Mouse (Mus musculus) kidney, embryonic 15.5 days (tissue): ENCODE results near the gene Bdh1. TPM values are rescaled to one million over a fixed set of nuclear protein-coding genes. Genes with fewer than 3 reads are reported as not detected.

ENCODE experiments used
- ATAC-seq: fragments of 200-750 bp; cut with Nextera tagmentation; replicated peaks from 2 replicates; pipeline ENCODE4 v1.8.0; 2017; ENCODE audit warnings: moderate TSS enrichment; ENCODE audit not compliant: low FRiP score
- H3K27ac ChIP-seq: fragments of 300-500 bp; sonication (generic); 2 replicates; pipeline ENCODE4 v1.5.1; 2015; ENCODE audit warnings: mild to moderate bottlenecking, inconsistent platforms
- H3K27me3 ChIP-seq: fragments of 300-500 bp; sonication (generic); 2 replicates; pipeline ENCODE4 v1.6.1; 2015; ENCODE audit warnings: inconsistent platforms
- H3K36me3 ChIP-seq: fragments of 300-500 bp; sonication (generic); 2 replicates; pipeline ENCODE4 v1.6.1; 2015; ENCODE audit warnings: inconsistent platforms
- H3K4me1 ChIP-seq: fragments of 300-500 bp; sonication (generic); 2 replicates; pipeline ENCODE4 v1.6.1; 2015; ENCODE audit warnings: inconsistent platforms
- H3K4me2 ChIP-seq: fragments of 300-500 bp; sonication (generic); 2 replicates; pipeline ENCODE4 v1.6.1; 2015; ENCODE audit warnings: moderate library complexity, mild to moderate bottlenecking, inconsistent platforms
- H3K4me3 ChIP-seq: fragments of 300-500 bp; sonication (generic); replicated peaks from 2 replicates; pipeline ENCODE4 v1.5.1; 2015; ENCODE audit warnings: mild to moderate bottlenecking, inconsistent platforms
- H3K9ac ChIP-seq: fragments of 300-500 bp; sonication (generic); 2 replicates; pipeline ENCODE4 v1.6.1; 2015; ENCODE audit warnings: mild to moderate bottlenecking, inconsistent platforms
- H3K9me3 ChIP-seq: fragments of 300-500 bp; sonication (generic); replicated peaks from 2 replicates; pipeline ENCODE4 v1.6.1; 2016; ENCODE audit warnings: inconsistent platforms
- WGBS: fragments of 180-500 bp; shearing (Covaris S2); methylation state at CpG from one replicate; pipeline ENCODE4 v1.1.7; 2015; ENCODE audit warnings: mixed read lengths; 5-methylcytosine and 5-hydroxymethylcytosine counted together
- polyA plus RNA-seq: library from polyadenylated mRNA; unstranded; fragments of >200 nt; fragmentation: Nextera tagmentation; extraction: Ambion mirVana; gene quantifications from 2 replicates; pipeline ENCODE4 v1.2.1, GENCODE M21; 2015

Gene Bdh1
- polyA plus RNA-seq, 1 experiment from 2014 or later: 23.6 TPM

DNA sequence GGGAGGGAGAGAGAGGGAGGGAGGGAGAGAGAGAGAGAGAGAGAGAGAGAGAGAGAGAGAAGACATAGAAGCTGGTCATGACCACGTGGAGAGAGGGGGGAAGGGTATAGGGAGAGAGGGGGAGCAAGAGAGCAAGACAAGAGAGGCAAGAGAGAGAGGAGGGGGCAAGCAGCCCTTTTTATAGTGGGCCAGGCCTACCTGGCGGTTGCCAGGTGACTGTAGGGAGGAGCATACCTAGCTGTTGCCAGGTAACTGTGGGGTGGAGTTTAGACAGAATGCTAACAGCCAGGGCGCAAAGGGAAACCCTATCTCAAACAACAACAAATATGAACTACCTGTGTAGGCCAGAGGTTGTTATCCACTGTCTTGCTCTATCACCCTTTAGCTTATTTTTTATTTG lies 8.3 kb upstream of the Bdh1 start:
- H3K27ac ChIP-seq: no peak overlapping the region
- 0 out of 2 replicates have a peak, but pooled peaks cover 4% of the 10 kb centered on the region for H3K4me1 ChIP-seq
- WGBS: 64% methylated on average over 3 of the region's 3 CpGs
- no peaks in the 10 kb centered on the region for H3K27me3 ChIP-seq
- H3K9me3 ChIP-seq: no peaks in the 10 kb centered on the region
- H3K4me3 ChIP-seq: no peak overlapping the region
- no peak overlapping the region for H3K9ac ChIP-seq
- no peaks in the 10 kb centered on the region for H3K36me3 ChIP-seq
- no peak overlapping the region for H3K4me2 ChIP-seq
- ATAC-seq: no peak

DNA sequence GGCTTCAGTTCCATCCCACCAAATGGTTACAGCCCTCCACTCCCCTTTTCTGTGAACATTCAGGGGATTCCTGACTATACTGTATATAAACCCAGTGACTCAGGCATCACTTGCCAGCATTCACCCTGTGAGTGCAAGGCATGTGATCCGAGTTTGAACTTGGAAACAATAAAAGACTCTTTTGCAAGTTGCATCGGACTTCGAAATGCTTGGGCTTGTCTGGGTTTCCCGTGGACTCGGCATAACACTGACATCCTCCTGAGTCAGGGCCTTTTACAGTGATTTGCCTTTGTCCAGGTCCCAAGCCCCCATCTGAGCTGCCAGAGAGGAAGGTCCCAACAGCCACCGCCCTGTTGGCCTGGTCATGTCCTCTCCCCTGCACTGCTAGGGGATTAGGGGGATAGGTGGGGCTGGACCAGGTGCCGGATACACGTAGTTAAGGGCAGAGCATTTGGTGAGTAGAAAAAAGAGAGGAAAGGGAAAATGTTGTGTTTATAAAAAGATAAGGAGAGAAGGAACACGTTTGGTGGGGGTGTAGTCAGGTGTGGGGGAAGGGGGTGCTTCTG lies 6.1 kb upstream of the Bdh1 start:
- Histone ChIP-seq H3K4me2 (no peak overlapping the region), H3K4me1 (no peaks in the 10 kb centered on the region), H3K9me3 (no peaks in the 10 kb centered on the region), H3K27ac (no peak overlapping the region), H3K9ac (no peak overlapping the region), H3K4me3 (no peak overlapping the region), H3K27me3 (no peaks in the 10 kb centered on the region), H3K36me3 (no peaks in the 10 kb centered on the region)
- no peak for ATAC-seq
- WGBS: 52% methylated on average over 9 of the region's 9 CpGs

DNA sequence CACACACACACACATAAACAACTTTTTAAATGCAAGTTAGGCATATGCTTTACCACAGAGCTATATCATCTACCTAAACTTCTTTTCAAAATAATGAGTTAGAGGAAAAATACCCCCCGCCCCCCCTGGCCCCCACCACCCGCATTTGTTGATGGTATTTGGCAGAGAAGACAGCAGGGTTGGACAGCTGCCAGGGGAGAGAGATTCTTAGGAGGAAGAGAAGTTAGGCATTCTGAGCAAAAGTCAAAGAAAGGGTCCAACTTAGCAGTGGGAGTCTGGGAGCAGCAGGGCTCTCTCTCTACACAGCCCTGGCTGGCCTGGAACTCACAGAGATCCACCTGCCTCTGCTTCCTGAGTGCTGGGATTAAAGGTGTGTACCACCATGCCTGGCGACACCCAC lies 3.4 kb upstream of the Bdh1 start:
- H3K4me1 ChIP-seq: no peaks in the 10 kb centered on the region
- WGBS: 62% methylated on average over 3 of the region's 3 CpGs
- H3K36me3 ChIP-seq: no peaks in the 10 kb centered on the region
- H3K27ac ChIP-seq: no peak overlapping the region
- H3K27me3 ChIP-seq: no peaks in the 10 kb centered on the region
- H3K4me3 ChIP-seq: no peak overlapping the region
- no peaks in the 10 kb centered on the region for H3K9me3 ChIP-seq
- H3K9ac ChIP-seq: no peak overlapping the region
- H3K4me2 ChIP-seq: no peak overlapping the region
- no peak for ATAC-seq

DNA sequence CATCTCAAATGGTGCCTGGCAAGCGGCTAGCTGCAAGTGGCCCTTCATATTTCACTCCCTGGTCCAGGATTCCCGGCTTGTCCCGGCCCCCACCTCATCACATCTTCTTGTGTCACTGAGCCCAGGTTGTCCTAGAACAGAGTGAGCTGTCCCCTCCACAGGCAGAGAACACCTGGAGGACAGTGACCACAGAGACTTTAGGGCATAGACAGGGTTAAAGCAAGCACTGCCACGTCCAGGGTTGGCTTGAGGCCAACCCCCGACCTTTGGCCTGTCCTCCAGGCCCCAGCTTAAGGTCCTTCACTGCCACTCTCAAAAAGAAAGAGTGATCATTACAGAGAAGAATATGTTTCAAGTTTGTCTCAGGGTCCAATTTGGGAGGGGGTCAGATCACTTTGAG lies 2.6 kb upstream of the Bdh1 start:
- Histone ChIP-seq H3K4me3 (no peak overlapping the region), H3K9ac (no peak overlapping the region), H3K27me3 (no peaks in the 10 kb centered on the region), H3K36me3 (no peaks in the 10 kb centered on the region), H3K9me3 (no peaks in the 10 kb centered on the region), H3K27ac (no peak overlapping the region), H3K4me1 (no peaks in the 10 kb centered on the region), H3K4me2 (no peak overlapping the region)
- no peak for ATAC-seq
- WGBS: 51% methylated on average over 5 of the region's 5 CpGs

DNA sequence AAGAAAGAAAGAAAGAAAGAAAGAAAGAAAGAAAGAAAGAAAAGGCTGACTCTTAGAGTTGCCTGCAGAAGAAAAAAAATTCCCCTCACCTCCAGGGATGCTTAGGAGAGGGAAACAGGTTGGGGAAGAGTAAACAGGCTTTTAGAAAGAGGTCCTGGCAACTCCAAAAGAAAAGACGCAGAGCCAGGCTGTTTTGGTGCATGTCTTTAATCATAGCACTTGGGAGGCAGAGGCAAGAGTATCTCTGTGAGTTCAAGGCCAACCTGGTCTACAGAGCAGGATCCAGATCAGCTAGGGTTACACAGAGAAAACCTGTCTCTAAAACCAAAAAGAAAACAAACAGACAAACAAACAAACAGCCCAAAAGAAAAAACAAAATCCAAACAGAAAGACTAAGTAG lies 642 bp downstream of the Bdh1 start:
- H3K4me3 ChIP-seq: no peak overlapping the region
- no peak for ATAC-seq
- 66% methylated on average over 1 of the region's 1 CpGs for WGBS
- no peaks in the 10 kb centered on the region for H3K36me3 ChIP-seq
- no peaks in the 10 kb centered on the region for H3K4me1 ChIP-seq
- no peak overlapping the region for H3K9ac ChIP-seq
- H3K27me3 ChIP-seq: peaks cover 16% of the 10 kb centered on the region
- H3K27ac ChIP-seq: no peak overlapping the region
- no peak overlapping the region for H3K4me2 ChIP-seq
- H3K9me3 ChIP-seq: no peaks in the 10 kb centered on the region

DNA sequence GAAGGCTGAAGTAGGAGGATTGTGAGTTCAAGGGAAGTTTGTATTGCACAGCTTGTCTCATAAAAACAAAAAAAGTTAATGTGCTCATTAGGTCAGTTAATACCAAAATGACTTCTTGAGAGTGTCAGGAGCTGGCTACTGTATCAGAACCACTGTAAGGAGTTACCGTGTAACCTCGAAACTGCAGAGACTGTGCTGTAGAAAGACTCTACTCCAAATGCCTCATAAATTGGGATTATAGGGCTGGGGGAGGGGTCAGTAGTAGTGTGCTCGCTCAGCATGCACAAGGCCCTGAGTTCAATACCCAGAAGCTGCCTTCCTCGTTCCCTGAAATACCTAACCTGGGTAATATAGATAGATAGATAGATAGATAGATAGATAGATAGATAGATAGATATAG lies 1.3 kb downstream of the Bdh1 start:
- 88% methylated on average over 4 of the region's 4 CpGs for WGBS
- Histone ChIP-seq H3K36me3 (no peaks in the 10 kb centered on the region), H3K9me3 (no peaks in the 10 kb centered on the region), H3K9ac (no peak overlapping the region), H3K27ac (no peak overlapping the region), H3K4me1 (peaks cover 4% of the 10 kb centered on the region), H3K4me3 (no peak overlapping the region), H3K27me3 (peaks cover 23% of the 10 kb centered on the region), H3K4me2 (no peak overlapping the region)
- no peak for ATAC-seq

DNA sequence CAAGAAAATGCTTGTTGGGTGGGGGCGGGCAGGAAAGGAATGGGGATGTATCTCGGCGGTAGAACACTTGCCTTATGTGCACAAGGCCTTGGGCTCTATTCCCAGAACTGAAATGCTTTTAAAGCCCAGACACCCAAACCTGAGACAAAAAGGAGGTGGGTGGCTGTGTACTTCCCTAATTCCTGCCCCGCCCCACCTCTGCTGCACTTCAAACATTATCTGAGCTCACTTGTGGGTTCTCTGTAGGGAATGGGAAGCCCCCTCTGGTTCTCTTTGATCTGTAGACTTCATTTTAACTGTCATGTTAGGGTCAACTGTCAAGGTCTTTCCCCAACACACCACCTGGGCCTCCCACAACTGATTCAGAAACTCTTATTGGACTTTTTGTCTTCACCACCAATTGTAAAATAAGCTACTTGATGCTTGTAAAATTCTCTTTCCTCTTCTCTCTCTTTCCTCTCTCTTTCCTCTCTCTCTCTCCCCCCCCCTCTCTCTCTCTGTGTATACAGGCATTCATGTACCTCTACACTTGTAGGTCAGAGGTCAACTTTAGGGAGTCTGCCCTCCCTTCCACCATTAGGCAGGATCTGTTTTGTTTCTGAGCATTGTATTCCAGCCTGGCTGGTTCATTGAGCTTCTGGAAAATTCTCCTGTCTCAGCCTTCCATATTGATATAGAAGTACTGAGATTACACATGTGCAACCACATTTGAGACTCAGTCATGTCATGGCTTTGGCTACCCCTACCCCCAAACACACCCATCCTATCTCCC lies 2.5 kb downstream of the Bdh1 start:
- H3K27ac ChIP-seq: no peak overlapping the region
- ATAC-seq: no peak

DNA sequence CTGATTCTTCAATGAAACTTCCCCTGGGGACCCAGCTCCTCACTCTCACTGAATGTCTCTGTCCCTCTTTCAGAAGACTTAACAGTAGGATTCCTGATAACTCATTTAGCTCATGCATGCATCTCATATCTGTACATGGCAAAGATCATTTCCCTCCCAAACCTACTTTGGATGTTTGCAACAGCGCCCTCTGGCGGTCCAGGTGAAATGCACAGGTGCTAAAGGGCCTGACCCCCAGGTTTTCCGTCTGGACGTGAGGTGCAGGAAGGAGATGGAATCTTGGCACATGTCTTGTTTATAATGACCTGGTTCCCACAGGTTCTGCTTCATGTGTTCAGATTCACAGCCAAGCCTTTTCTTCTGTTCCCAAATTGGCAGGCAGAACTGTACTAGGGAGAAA lies 3.4 kb downstream of the Bdh1 start:
- H3K9me3 ChIP-seq: no peaks in the 10 kb centered on the region
- 7% methylated on average over 4 of the region's 4 CpGs for WGBS

More for the DNA sequence above, 2.5 kb downstream of the Bdh1 start:
- Histone ChIP-seq H3K4me3 (no peak overlapping the region), H3K27me3 (peaks cover 31% of the 10 kb centered on the region), H3K4me2 (no peak overlapping the region), H3K4me1 (peaks cover 15% of the 10 kb centered on the region), H3K9me3 (no peaks in the 10 kb centered on the region), H3K9ac (no peak overlapping the region), H3K36me3 (no peaks in the 10 kb centered on the region)
- 82% methylated on average over 4 of the region's 4 CpGs for WGBS

DNA sequence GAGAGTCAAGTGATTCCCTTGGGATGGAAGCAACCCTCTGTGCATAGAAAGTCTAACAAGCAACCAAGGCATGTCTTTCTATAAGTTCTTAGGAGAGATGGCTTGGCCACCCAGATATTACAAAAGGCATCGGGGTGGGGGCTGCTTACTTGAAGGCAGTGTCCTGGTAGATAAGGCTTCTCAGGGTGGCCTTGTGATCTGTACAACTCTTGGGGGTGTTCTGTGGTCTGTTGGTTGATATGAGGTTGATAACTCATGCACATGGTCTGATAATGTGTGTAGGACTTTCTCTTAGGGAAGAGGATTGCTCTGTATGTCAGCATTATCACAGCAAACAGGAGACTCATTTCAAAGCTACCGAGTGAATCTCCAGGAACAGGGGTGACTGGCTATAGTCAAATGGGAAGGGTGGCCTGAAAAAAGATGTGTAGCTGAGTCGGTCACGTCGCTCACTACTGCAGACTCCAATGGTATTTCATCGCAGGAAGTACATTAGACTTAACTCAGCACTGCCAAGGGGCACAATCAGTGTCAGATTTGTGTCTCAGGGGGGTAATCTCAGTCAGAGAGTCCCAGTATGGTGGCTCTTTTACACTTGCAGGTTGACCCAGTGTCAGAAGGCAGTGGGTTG lies 4.5 kb downstream of the Bdh1 start:
- Histone ChIP-seq H3K27me3 (peaks cover 45% of the 10 kb centered on the region), H3K4me2 (no peak overlapping the region), H3K4me1 (peaks cover 21% of the 10 kb centered on the region), H3K36me3 (no peaks in the 10 kb centered on the region), H3K9me3 (no peaks in the 10 kb centered on the region), H3K27ac (no peak overlapping the region), H3K9ac (no peak overlapping the region), H3K4me3 (no peak overlapping the region)
- ATAC-seq: no peak
- 89% methylated on average over 6 of the region's 6 CpGs for WGBS

More for the DNA sequence above, 3.4 kb downstream of the Bdh1 start:
- H3K9ac ChIP-seq: no peak overlapping the region
- peaks cover 37% of the 10 kb centered on the region for H3K27me3 ChIP-seq
- H3K27ac ChIP-seq: no peak overlapping the region
- peaks cover 21% of the 10 kb centered on the region for H3K4me1 ChIP-seq
- no peak overlapping the region for H3K4me3 ChIP-seq
- no peak overlapping the region for H3K4me2 ChIP-seq
- no peaks in the 10 kb centered on the region for H3K36me3 ChIP-seq
- no peak for ATAC-seq

DNA sequence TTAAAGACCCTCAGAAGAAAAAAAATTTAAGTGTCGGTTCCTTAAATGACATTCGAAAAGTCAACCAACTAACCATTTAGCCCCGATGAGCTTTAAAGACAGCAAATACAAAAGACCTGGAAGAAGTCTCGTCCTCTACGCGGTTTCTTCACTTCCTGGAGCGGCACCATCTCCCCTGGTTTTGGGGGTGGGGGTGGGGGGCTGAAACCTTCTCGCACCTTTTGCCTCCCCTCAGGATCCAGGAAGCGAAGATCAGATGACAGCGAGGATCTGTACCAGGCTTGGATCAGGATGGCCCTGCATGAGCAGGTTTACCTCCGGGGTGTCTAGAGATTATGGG lies 6.2 kb downstream of the Bdh1 start:
- 5% methylated on average over 11 of the region's 11 CpGs for WGBS
- no peak for ATAC-seq
- Histone ChIP-seq H3K4me1 (peaks cover 26% of the 10 kb centered on the region), H3K27ac (no peak overlapping the region), H3K9ac (peak overlapping the region; percentile 48), H3K36me3 (no peaks in the 10 kb centered on the region), H3K9me3 (no peaks in the 10 kb centered on the region), H3K27me3 (peaks cover 51% of the 10 kb centered on the region), H3K4me2 (peak overlapping the region; percentile 97), H3K4me3 (peak overlapping the region; percentile 64)

DNA sequence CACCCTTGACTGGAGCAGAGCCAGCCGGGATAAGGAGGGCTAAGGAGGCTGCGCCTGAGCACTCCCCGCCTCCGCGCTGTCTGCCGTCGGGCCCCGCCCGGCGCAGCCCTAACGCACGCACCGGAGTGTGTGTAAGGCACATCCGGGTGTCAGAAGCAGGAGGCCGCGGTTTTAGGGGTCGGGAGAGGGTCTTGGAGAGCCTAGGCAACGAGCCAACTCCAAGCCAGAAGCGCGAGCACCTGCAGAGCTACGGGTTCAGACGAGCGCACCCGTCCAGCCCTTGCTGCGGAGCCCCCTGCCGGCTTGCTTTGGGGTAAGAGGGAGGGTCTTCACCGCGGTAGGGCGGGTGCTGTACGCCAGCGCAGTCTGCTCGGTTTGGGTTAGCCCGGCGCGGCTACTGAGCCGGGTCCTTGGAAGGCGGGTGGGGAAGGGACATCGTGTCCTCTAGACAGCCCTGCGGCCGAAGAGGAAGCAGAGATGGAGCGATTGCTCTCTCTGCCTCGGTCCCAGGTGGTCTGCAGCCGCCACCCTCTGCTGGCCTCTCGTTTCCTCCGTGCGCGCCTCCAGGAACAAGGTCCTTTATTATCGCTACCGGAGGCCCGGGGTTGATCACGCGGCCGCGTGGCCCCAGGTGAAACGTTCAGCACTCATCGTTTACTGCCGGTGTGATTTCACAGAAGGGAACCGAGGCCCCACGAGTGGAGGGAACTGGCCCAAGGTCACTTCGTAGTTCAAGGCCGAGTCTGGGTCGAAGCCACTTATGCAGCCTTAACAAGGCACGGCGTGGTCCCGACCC lies 6.8 kb downstream of the Bdh1 start:
- under 1% methylated on average over 65 of the region's 65 CpGs for WGBS
- peak overlapping the region; percentile 48 for H3K9ac ChIP-seq
- H3K4me2 ChIP-seq: peak overlapping the region; percentile 97
- peaks cover 51% of the 10 kb centered on the region for H3K27me3 ChIP-seq
- H3K27ac ChIP-seq: peak overlapping the region; percentile 52
- ATAC-seq: peak; percentile 28; the same call in 1 of the 2 replicates
- peaks cover 27% of the 10 kb centered on the region for H3K4me1 ChIP-seq
- no peaks in the 10 kb centered on the region for H3K9me3 ChIP-seq
- H3K36me3 ChIP-seq: no peaks in the 10 kb centered on the region
- H3K4me3 ChIP-seq: peak overlapping the region; percentile 64
